Mouse (Mus musculus) intestine, embryonic 15.5 days (tissue): ENCODE measurements around the gene Foxo3. TPM values are rescaled to one million over a fixed set of nuclear protein-coding genes. Genes with fewer than 3 reads are reported as not detected.

Experiments
- ATAC-seq: fragments of 200-750 bp; cut with Nextera tagmentation; 2 replicates; pipeline ENCODE4 v1.8.0; 2017; ENCODE audit warnings: moderate TSS enrichment, moderate library complexity
- H3K27ac ChIP-seq: fragments of 300-500 bp; sonication (generic); 2 replicates; pipeline ENCODE4 v1.5.1; 2015; ENCODE audit warnings: mild to moderate bottlenecking, inconsistent platforms
- H3K27me3 ChIP-seq: fragments of 300-500 bp; sonication (generic); replicated peaks from 2 replicates; pipeline ENCODE4 v1.6.1; 2015; ENCODE audit warnings: inconsistent platforms
- H3K36me3 ChIP-seq: fragments of 300-500 bp; sonication (generic); 2 replicates; pipeline ENCODE4 v1.6.1; 2015; ENCODE audit warnings: inconsistent platforms
- H3K4me1 ChIP-seq: fragments of 300-500 bp; sonication (generic); replicated peaks from 2 replicates; pipeline ENCODE4 v1.6.1; 2015; ENCODE audit warnings: inconsistent platforms
- H3K4me2 ChIP-seq: fragments of 300-500 bp; sonication (generic); replicated peaks from 2 replicates; pipeline ENCODE4 v1.6.1; 2015; ENCODE audit warnings: mild to moderate bottlenecking, inconsistent platforms
- H3K4me3 ChIP-seq: fragments of 300-500 bp; sonication (generic); replicated peaks from 2 replicates; pipeline ENCODE4 v1.5.1; 2015; ENCODE audit warnings: inconsistent platforms
- H3K9ac ChIP-seq: fragments of 300-500 bp; sonication (generic); 2 replicates; pipeline ENCODE4 v1.6.1; 2015; ENCODE audit warnings: inconsistent platforms
- H3K9me3 ChIP-seq: fragments of 300-500 bp; sonication (generic); 2 replicates; pipeline ENCODE4 v1.6.1; 2016; ENCODE audit warnings: inconsistent platforms
- WGBS: fragments of 180-500 bp; shearing (Covaris S2); methylation state at CpG from one replicate; pipeline ENCODE4 v1.1.7; 2015; 5-methylcytosine and 5-hydroxymethylcytosine counted together
- polyA plus RNA-seq: library from polyadenylated mRNA; unstranded; fragments of >200 nt; fragmentation: Nextera tagmentation; extraction: Ambion mirVana; gene quantifications from 2 replicates; pipeline ENCODE4 v1.2.1, GENCODE M21; 2015

Foxo3 gene
- polyA plus RNA-seq, 1 experiment from 2014 or later, result 7.6 TPM

DNA sequence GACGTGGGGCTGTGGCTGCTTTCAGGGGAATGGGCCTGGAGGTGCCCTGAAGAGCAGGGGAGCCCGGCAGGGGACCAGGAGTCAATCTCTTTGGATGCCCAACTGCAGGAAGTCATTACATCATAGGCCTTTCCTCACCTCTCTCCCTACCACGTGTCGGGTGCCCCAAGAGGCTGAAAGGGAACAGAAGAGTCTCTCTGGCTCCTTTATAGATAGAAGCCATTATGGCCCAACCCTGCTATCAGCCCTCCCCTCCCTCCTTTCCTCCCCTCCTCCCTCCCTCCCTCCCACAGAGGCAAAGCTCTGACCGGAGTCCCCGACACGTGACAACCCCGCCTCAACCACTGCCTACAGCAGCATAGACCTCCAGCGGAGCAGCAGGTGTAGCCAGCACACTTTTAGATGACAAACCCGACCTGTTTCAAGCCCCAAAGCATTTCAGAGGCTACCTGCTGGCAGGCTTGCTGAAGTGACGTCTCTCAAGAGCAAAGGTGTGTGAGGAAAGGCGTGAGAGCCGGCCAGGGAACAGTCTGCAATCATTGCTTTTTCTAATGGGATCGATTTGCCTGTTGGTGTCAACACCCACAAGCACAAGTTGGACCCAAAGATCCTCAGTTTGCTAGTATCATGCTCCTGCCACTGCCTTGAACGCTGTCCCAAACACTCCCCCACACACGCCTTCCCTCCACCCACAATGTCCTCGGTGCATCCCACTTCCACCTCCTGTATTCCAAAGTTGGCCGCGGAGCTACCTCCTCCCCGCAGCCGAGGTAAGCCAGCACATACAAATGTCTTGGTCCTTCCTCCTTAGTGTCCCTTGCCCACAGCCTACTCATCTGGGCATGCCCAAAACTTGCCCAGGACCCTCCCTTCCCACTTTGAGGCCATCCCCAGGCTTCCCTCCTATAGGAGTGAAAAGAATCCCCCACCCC lies 2.5 kb downstream of the Foxo3 start:
- Histone ChIP-seq H3K4me2 (peak overlapping the region; percentile 94), H3K36me3 (no peaks in the 10 kb centered on the region; the same call in 1 of the 2 replicates), H3K27ac (peak overlapping the region; percentile 34; the same call in 1 of the 2 replicates), H3K4me1 (peaks cover 49% of the 10 kb centered on the region), H3K27me3 (no peaks in the 10 kb centered on the region), H3K9ac (peak overlapping the region; percentile 83), H3K4me3 (peak overlapping the region; percentile 72), H3K9me3 (no peaks in the 10 kb centered on the region)
- WGBS, result 18% methylated on average over 21 of the region's 21 CpGs
- ATAC-seq, result peak; percentile 5; the same call in 1 of the 2 replicates

DNA sequence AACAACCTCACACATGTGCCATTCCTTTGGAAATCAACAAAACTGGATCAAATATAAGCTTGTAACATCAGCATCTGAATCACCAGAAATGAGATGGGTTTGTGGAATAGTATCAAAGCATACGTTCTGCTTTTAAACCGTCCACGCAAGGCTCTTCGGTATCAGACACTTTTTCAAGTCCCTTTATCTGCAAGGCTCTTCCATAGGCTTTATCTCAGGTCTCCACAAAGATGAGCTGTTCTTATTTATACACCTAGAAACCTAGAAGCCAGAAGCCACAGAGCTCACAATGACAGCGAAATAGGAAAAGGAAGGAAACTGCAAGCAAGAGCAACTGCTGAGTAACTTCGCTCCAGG lies 3.2 kb downstream of the Foxo3 start:
- Histone ChIP-seq H3K27ac (no peak overlapping the region), H3K36me3 (no peaks in the 10 kb centered on the region; the same call in 1 of the 2 replicates), H3K4me2 (peak overlapping the region; percentile 94), H3K9ac (no peak overlapping the region), H3K4me3 (peak overlapping the region; percentile 72), H3K4me1 (peaks cover 45% of the 10 kb centered on the region), H3K27me3 (no peaks in the 10 kb centered on the region), H3K9me3 (no peaks in the 10 kb centered on the region)
- 78% methylated on average over 6 of the region's 6 CpGs for WGBS
- ATAC-seq, result no peak

DNA sequence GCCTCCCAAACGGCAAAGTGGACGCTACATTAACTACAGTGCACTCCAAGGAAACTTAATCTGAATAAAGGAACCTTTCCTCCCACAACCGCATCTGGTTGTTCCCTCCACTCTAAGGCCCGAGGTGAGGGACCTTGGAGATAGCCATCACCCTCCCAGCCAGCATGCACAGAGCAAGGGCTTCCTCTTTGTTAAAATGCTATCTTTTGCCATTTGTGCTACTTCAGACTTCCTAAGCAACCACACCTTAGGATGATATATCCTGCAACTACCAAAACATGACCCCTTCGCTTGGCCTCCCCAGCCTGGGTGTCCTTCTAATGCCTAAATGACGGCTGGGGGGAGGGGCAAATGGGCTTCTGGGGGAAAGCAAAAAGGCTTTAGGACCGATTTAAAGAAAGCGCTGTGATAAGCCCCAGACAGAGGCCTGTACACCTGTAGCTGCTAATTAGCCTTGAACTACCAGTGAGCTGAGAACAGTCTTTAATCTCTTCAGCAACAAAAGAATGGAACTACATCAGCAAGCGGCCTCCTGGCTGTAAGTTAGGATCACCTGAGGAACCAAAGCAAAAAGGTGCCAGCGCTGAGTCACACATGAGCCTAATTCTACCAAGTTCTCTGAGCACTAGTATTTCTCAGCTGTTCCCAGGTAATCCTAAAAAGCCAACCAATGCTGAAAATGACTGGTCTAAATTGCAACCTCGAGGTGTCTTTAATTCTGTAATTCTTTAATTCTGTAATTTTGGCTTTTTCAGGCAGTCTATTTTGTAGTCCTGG lies 4.9 kb downstream of the Foxo3 start:
- Histone ChIP-seq H3K36me3 (peaks cover 4% of the 10 kb centered on the region; the same call in 1 of the 2 replicates), H3K4me3 (no peak overlapping the region), H3K27me3 (no peaks in the 10 kb centered on the region), H3K27ac (no peak overlapping the region), H3K9me3 (no peaks in the 10 kb centered on the region), H3K4me2 (0 out of 2 replicates have a peak overlapping the region, but pooled peaks have one; percentile 22), H3K9ac (no peak overlapping the region), H3K4me1 (peaks cover 44% of the 10 kb centered on the region)
- no peak for ATAC-seq
- 57% methylated on average over 11 of the region's 11 CpGs for WGBS

DNA sequence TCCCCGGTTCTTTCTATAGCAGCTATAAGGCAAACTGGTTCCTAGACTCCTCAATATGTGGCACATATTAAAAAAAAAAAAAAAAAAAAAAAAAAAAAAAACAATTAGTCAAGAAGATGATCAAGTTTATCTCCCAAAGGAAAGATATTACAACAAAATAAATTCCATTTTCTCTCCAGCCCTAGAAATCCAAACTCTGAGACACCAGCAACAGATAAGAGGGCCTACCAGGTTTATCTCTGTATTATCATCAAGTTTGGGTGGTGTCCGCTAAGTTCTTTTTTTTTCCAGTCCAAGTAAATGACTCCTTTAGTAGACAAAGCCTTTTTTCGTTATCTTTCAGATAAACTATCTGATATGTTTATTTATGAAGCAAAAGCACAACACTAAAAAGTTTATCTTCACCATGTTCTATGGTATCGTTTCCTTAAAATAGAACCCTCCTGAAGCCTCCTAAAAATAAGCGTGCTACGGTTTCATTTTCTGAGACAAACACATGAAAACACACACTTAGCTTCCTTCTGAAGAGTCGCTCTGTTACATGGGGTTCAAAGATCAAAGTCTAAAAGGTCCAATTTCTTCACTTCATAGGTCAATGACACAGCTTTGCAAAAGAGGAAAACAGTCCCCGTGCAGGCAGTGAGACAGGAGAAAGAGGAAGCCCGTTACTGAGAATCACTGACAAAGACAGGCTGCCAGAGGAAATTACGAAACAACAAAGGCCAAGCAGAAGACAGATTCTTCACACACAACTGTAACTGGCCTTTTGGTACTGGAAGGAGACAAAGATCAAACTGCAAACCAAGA lies 6.1 kb downstream of the Foxo3 start:
- Histone ChIP-seq H3K27me3 (no peaks in the 10 kb centered on the region), H3K4me2 (no peak overlapping the region), H3K4me3 (no peak overlapping the region), H3K9ac (no peak overlapping the region), H3K27ac (no peak overlapping the region), H3K36me3 (peaks cover 13% of the 10 kb centered on the region), H3K9me3 (no peaks in the 10 kb centered on the region), H3K4me1 (peaks cover 44% of the 10 kb centered on the region)
- WGBS, result 44% methylated on average over 10 of the region's 10 CpGs
- ATAC-seq, result no peak

DNA sequence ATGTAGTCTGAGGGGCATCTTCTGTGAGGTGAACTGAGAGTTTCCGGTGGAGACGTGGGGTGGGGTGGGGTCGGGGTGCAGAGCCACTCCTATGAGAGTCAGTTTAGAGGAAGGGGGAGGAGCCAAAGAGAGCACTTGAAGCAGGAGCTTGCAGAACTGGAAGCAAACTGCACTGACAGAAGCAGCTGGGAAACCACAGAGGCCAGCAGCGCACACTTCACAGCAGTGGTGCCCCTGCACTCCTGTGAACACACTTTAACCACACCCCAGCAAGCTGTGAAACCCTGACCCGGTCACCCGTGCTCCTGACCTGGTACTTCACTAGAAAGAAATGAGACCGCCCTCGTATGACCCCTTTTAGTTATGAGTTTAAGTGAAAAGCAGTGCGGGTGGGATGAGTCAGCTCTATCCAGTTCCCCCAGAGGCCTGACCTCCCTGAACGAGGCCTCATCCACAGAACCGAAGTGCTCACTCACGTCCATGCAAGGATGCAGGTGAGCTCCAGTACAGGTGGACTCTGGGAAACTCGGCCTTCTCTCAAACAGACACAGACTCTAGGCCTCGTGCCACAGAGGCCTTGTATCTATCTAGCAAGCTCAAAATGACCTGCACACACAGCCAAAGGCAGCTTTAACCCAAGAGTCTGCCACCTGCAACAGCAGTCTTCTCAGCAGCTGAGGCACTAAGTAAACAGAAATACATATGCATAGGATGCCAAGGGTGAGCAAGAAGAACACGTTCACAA lies 7.1 kb downstream of the Foxo3 start:
- peak; percentile 18; the same call in 1 of the 2 replicates for ATAC-seq
- peaks cover 14% of the 10 kb centered on the region for H3K36me3 ChIP-seq
- H3K9ac ChIP-seq, result no peak overlapping the region
- H3K9me3 ChIP-seq, result no peaks in the 10 kb centered on the region
- H3K27ac ChIP-seq, result no peak overlapping the region
- no peak overlapping the region for H3K4me3 ChIP-seq
- WGBS, result 55% methylated on average over 15 of the region's 15 CpGs
- 0 out of 2 replicates have a peak overlapping the region, but pooled peaks have one; percentile 5 for H3K4me2 ChIP-seq
- no peaks in the 10 kb centered on the region for H3K27me3 ChIP-seq
- H3K4me1 ChIP-seq, result peaks cover 37% of the 10 kb centered on the region

DNA sequence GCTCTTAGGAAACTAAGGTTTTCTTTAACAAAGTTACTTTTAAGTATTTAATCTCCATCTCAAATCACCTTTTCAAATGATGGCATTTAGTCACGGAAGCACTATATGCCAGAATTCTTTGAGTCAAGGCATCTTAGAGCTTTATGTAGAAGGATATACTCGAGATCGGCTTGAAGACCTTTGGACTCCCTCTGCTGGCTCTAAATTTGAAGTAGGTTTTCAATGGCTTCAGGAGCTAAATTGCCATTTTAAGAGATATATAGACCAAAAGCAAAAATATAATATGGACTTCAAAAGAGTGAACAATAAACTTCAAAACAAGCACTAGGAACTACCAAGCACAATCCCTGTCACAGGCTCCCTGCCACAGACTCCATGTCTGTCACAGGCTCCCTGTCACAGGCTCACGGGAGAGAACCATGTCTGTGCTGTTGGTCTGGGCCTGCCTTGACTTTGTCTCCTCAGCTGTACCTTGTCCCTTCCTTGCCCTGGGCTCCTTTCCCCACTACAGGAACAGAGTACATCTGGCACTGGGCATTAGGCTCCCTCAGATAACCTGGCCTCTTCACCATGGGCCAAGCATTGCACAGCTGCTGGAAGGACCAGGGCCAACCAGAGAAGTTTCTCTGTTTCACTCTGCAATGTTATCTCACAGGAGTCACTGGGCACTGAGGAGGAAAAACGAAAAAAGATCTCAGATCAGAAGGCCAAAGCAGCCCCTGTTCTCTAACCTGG lies 8.6 kb downstream of the Foxo3 start:
- Histone ChIP-seq H3K4me3 (no peak overlapping the region), H3K9ac (no peak overlapping the region), H3K4me2 (no peak overlapping the region), H3K27me3 (no peaks in the 10 kb centered on the region), H3K9me3 (no peaks in the 10 kb centered on the region), H3K27ac (no peak overlapping the region), H3K36me3 (peaks cover 14% of the 10 kb centered on the region), H3K4me1 (peaks cover 26% of the 10 kb centered on the region)
- 76% methylated on average over 5 of the region's 5 CpGs for WGBS
- no peak for ATAC-seq

DNA sequence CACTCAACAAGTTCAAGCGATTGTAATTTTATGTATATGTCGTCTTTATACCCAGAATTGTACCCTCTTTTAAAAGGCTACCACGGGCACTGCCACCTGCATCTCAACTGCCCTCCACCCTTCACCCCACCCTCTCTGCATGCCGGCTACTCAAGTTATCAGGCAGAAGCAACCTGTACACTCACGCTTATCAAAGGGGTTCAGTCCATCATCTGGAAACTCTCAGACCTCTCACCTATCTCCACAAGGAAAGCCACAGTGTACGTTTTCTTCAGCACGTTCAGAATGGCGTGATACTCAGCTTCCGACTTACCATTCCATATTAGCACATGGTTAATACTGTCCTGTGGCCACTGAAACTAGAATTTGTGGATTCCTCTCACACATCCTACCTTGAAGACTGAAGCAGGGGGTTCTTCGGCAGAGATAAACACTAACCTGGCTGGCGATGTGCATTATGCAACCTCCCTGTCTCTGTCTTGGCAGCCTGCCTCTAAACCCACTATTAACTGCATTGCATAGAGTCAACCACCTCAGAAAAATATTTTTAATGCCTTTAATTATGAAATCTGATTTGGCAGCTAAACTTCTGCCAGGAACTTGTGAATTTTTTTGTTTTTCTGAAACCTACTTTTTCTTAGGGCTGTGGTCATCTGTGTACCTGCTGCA lies 11.4 kb downstream of the Foxo3 start:
- H3K36me3 ChIP-seq, result peaks cover 14% of the 10 kb centered on the region
- WGBS, result 86% methylated on average over 11 of the region's 11 CpGs
- no peak overlapping the region for H3K9ac ChIP-seq
- peak; percentile 61; the same call in 1 of the 2 replicates for ATAC-seq
- no peak overlapping the region for H3K4me2 ChIP-seq
- no peak overlapping the region for H3K4me3 ChIP-seq
- H3K4me1 ChIP-seq, result peaks cover 10% of the 10 kb centered on the region
- no peaks in the 10 kb centered on the region for H3K27me3 ChIP-seq
- H3K27ac ChIP-seq, result no peak overlapping the region
- H3K9me3 ChIP-seq, result no peaks in the 10 kb centered on the region

DNA sequence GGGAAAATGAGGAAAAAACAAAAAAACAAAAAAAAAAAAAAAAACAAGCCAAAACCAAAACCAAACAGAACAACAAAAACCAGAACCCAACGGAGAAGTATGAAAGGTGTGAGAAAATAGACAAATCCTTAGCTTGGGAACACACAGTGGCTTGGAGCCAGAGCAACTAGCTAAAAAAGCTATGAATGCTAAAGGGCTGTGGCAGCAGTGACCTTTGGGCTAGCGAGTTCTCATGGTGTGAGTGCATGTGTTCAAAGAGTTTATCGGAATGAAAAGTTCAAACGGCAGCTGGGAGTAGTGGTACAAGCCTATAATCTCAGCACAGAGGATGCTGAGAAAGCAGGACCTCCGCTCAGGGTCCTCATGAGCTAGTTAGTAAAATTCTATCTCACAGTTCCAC lies 12.4 kb downstream of the Foxo3 start:
- no peaks in the 10 kb centered on the region for H3K27me3 ChIP-seq
- H3K4me1 ChIP-seq, result peaks cover 1% of the 10 kb centered on the region; the same call in 1 of the 2 replicates
- no peak for ATAC-seq
- no peak overlapping the region for H3K27ac ChIP-seq
- no peak overlapping the region for H3K9ac ChIP-seq
- no peak overlapping the region for H3K4me2 ChIP-seq
- H3K9me3 ChIP-seq, result no peaks in the 10 kb centered on the region
- peaks cover 14% of the 10 kb centered on the region for H3K36me3 ChIP-seq
- 80% methylated on average over 5 of the region's 5 CpGs for WGBS
- H3K4me3 ChIP-seq, result no peak overlapping the region

DNA sequence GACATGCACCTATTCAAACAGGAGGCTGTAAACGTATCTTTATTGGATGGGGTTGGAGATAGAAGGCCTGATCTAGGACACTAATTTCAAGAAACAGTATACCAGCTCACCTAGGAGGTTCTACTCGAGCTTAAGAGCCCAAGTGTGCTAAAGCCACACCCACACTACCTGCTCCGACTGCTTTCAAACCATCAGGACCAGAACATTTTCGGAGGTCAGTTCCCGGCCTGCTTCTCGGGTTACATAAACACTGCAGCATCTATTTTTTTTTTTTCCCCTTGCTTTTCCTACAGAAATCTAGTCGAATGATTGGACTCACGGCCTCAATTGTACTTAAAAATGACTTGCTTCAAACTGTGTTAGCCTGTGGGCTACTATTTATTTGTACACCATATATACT lies 12.9 kb downstream of the Foxo3 start:
- Histone ChIP-seq H3K4me2 (no peak overlapping the region), H3K27ac (no peak overlapping the region), H3K4me1 (no peaks in the 10 kb centered on the region; the same call in 1 of the 2 replicates), H3K4me3 (no peak overlapping the region), H3K9me3 (no peaks in the 10 kb centered on the region), H3K36me3 (peaks cover 14% of the 10 kb centered on the region), H3K27me3 (no peaks in the 10 kb centered on the region), H3K9ac (no peak overlapping the region)
- no peak for ATAC-seq
- WGBS, result 54% methylated on average over 8 of the region's 8 CpGs

DNA sequence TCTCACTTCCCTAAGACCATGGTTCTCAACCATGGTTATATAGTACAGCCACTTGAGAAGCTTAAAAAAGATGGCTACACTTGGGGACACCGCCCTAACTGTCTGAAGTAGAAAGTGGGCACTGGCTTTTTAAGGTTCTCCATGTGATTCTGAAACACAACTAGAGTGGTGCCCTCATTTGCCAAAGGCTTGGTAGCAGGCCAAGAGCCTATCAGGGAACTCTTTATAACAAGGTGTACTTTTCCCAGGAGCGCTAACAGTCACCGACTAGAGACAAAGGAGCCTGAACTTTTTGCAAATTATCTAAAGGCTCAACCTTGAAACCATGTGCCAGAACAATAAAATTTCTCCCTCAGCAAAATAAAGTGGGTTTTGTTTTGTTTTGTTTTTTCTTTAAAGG lies 14.5 kb downstream of the Foxo3 start:
- Histone ChIP-seq H3K36me3 (peaks cover 11% of the 10 kb centered on the region), H3K9ac (no peak overlapping the region), H3K9me3 (no peaks in the 10 kb centered on the region), H3K4me2 (no peak overlapping the region), H3K27ac (no peak overlapping the region), H3K4me3 (no peak overlapping the region), H3K4me1 (no peaks in the 10 kb centered on the region; the same call in 1 of the 2 replicates), H3K27me3 (no peaks in the 10 kb centered on the region)
- WGBS, result 90% methylated on average over 3 of the region's 3 CpGs
- ATAC-seq, result no peak
